Mouse (Mus musculus) forebrain, embryonic 14.5 days (tissue): ENCODE measurements at regions not wholly inside any gene's neighbourhood (a gene's known extent, or its start where the extent isn't known, plus 50 kb on each side); places are given as distances from the start of the nearest gene placed in this dataset.

ENCODE experiments used
- ATAC-seq: fragments of 200-750 bp; cut with Nextera tagmentation; 2 replicates; pipeline ENCODE4 v1.8.0; 2017; ENCODE audit warnings: mild to moderate bottlenecking, moderate library complexity
- DNase-seq: peaks from one replicate; pipeline ENCODE4 v3.0.0-alpha.2; 2015; ENCODE audit warnings: low spot score
- H3K27ac ChIP-seq: fragments of 300-500 bp; sonication (generic); 2 replicates; pipeline ENCODE4 v1.5.1; 2014; ENCODE audit warnings: low read depth, mild to moderate bottlenecking, control low read depth, low read length, moderate library complexity
- H3K27me3 ChIP-seq: fragments of 300-500 bp; sonication (generic); replicated peaks from 2 replicates; pipeline ENCODE4 v1.6.1; 2014; ENCODE audit warnings: low read length, control low read depth, mixed read lengths; ENCODE audit not compliant: control insufficient read depth, insufficient read depth
- H3K36me3 ChIP-seq: fragments of 300-500 bp; sonication (generic); 2 replicates; pipeline ENCODE4 v1.6.1; 2014; ENCODE audit warnings: low read length, control low read depth; ENCODE audit not compliant: control insufficient read depth, insufficient read depth
- H3K4me1 ChIP-seq: fragments of 300-500 bp; sonication (generic); 2 replicates; pipeline ENCODE4 v1.6.1; 2014; ENCODE audit warnings: antibody characterized with exemption, low read length, control low read depth; ENCODE audit not compliant: control insufficient read depth, insufficient read depth
- H3K4me2 ChIP-seq: fragments of 300-500 bp; sonication (generic); 2 replicates; pipeline ENCODE4 v1.6.1; 2014; ENCODE audit warnings: mild to moderate bottlenecking, control low read depth, low read length
- H3K4me3 ChIP-seq: fragments of 300-500 bp; sonication (generic); 2 replicates; pipeline ENCODE4 v1.5.1; 2014; ENCODE audit warnings: low read depth, low read length, control low read depth
- H3K9ac ChIP-seq: fragments of 300-500 bp; sonication (generic); 2 replicates; pipeline ENCODE4 v1.6.1; 2014; ENCODE audit warnings: mild to moderate bottlenecking, low read length, control low read depth, moderate library complexity
- H3K9me3 ChIP-seq: fragments of 300-500 bp; sonication (generic); replicated peaks from 2 replicates; pipeline ENCODE4 v1.6.1; 2016; ENCODE audit warnings: low read length, control low read depth, mixed read lengths; ENCODE audit not compliant: control insufficient read depth
- WGBS: fragments of 180-500 bp; shearing (Covaris S2); extraction: QIAGEN DNeasy Blood & Tissue Kit; methylation state at CpG from one replicate; pipeline ENCODE4 v1.1.7; 2014; 5-methylcytosine and 5-hydroxymethylcytosine counted together

DNA sequence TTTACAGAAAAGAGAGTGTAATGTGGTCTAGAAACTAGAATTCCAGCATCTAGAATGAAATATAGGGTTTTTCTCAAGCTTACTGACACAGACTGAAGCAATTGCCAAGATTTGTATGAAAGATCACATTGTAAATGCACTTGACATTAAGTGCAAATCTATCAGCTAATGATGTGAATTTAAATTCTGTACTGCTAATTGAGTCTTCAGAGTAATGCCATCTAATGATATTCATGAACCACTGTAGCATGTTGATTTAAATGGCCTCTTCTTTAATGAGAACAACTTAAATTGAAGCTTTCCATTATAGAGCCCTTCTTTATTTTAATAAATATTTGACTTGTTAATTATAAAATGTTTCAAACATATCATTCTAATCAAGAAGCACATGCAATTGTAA, 2102.8 kb upstream of the Gm12353 start:
- no peaks in the 10 kb centered on the region for H3K27me3 ChIP-seq
- H3K36me3 ChIP-seq, result no peaks in the 10 kb centered on the region
- ATAC-seq (peak; percentile 50; the same call in 1 of the 2 replicates), DNase-seq (peak; percentile 68)
- H3K4me3 ChIP-seq, result no peak overlapping the region
- H3K4me1 ChIP-seq, result no peaks in the 10 kb centered on the region
- no peak overlapping the region for H3K27ac ChIP-seq
- H3K9me3 ChIP-seq, result no peaks in the 10 kb centered on the region
- H3K9ac ChIP-seq, result no peak overlapping the region
- no peak overlapping the region for H3K4me2 ChIP-seq

GRCm38 (mm10) chr4:17504280-17504679, 2101.0 kb upstream of the Gm12353 start:
- ATAC-seq (no peak), DNase-seq (no peak)
- H3K36me3 ChIP-seq, result no peaks in the 10 kb centered on the region
- H3K27me3 ChIP-seq, result no peaks in the 10 kb centered on the region
- no peaks in the 10 kb centered on the region for H3K9me3 ChIP-seq
- no peak overlapping the region for H3K4me3 ChIP-seq
- no peak overlapping the region for H3K9ac ChIP-seq
- 46% methylated on average over 1 of the region's 1 CpGs for WGBS
- no peak overlapping the region for H3K27ac ChIP-seq
- H3K4me2 ChIP-seq, result no peak overlapping the region
- H3K4me1 ChIP-seq, result no peaks in the 10 kb centered on the region
